8 mouse cellular contexts compared by ENCODE assay signal in genomic region chr2:121832484-121832894, GRCm38 (mm10). TPM values are rescaled to one million over a fixed set of nuclear protein-coding genes. Genes with fewer than 3 reads are reported as not detected.
DNase-seq lines count a peak whose midpoint lies in the region; ATAC-seq and TF ChIP-seq lines count a peak whose summit lies in the region.

No protein-coding gene starts in this region.

- H3K27ac ChIP-seq in cerebellum, adult 2 months (ENCODE audit: insufficient read depth, low read length) = no peak overlapping the region
- no peak overlapping the region for H3K27ac ChIP-seq in limb, embryonic 14.5 days (replicated peaks; ENCODE audit: low read depth, low read length)
- no peak overlapping the region for H3K27ac ChIP-seq in neural tube, embryonic 11.5 days (ENCODE audit: low read depth, low read length)

- 2% methylated on average over 5 of the region's 5 CpGs for WGBS in cerebellum, adult 2 months
- 9% methylated on average over 5 of the region's 5 CpGs for WGBS in limb, embryonic 14.5 days
- WGBS in neural tube, embryonic 11.5 days = 11% methylated on average over 5 of the region's 5 CpGs

- no peak overlapping the region for H3K9ac ChIP-seq in limb, embryonic 14.5 days (ENCODE audit: low read depth, low read length, severe bottlenecking)
- no peak overlapping the region for H3K9ac ChIP-seq in neural tube, embryonic 11.5 days (ENCODE audit: low read length)

- H3K36me3 ChIP-seq in limb, embryonic 14.5 days (ENCODE audit: control insufficient read depth, insufficient read depth, low read length) = no peaks in the 10 kb centered on the region
- no peaks in the 10 kb centered on the region for H3K36me3 ChIP-seq in neural tube, embryonic 11.5 days (ENCODE audit: control insufficient read depth, insufficient read depth, low read length)

- H3K27me3 ChIP-seq in cerebellum, adult 2 months (ENCODE audit: control insufficient read depth, insufficient read depth, low read length) = no peaks in the 10 kb centered on the region
- H3K27me3 ChIP-seq in limb, embryonic 14.5 days (ENCODE audit: control insufficient read depth, insufficient read depth, low read length) = no peaks in the 10 kb centered on the region
- no peaks in the 10 kb centered on the region for H3K27me3 ChIP-seq in neural tube, embryonic 11.5 days (ENCODE audit: control insufficient read depth, insufficient read depth, low read length)

- no peaks in the 10 kb centered on the region for H3K4me1 ChIP-seq in cerebellum, adult 2 months (ENCODE audit: control insufficient read depth, insufficient read depth, low read length)
- H3K4me1 ChIP-seq in limb, embryonic 14.5 days (ENCODE audit: control insufficient read depth, insufficient read depth, low read length) = no peaks in the 10 kb centered on the region
- H3K4me1 ChIP-seq in neural tube, embryonic 11.5 days (ENCODE audit: control insufficient read depth, insufficient read depth, low read length) = no peaks in the 10 kb centered on the region

- 0 out of 2 replicates have a peak, but pooled peaks have one; percentile 50 for ATAC-seq in limb, embryonic 14.5 days (ENCODE audit: low FRiP score, low read depth)
- ATAC-seq in neural tube, embryonic 11.5 days (ENCODE audit: insufficient read depth, low FRiP score, low TSS enrichment) = peak; percentile 38; the same call in 1 of the 2 replicates

- no peaks in the 10 kb centered on the region for H3K9me3 ChIP-seq in limb, embryonic 14.5 days (ENCODE audit: control insufficient read depth, low read length)
- H3K9me3 ChIP-seq in neural tube, embryonic 11.5 days (ENCODE audit: control insufficient read depth, low read length) = no peaks in the 10 kb centered on the region

- no peak overlapping the region for H3K4me2 ChIP-seq in limb, embryonic 14.5 days (replicated peaks; ENCODE audit: low read depth, low read length, severe bottlenecking)
- H3K4me2 ChIP-seq in neural tube, embryonic 11.5 days (ENCODE audit: low read depth) = no peak overlapping the region

- no peak for TF ChIP-seq POLR2A in cerebellum, adult 2 months (IDR thresholded peaks at IDR 0.05; ENCODE audit: borderline replicate concordance, insufficient read depth, low read length)
- no peak for TF ChIP-seq POLR2A in limb, embryonic 14.5 days (IDR thresholded peaks at IDR 0.05; ENCODE audit: borderline replicate concordance, extremely low read depth, insufficient read depth, insufficient read length)

- DNase-seq in urinary bladder, adult 18-20 months (ENCODE audit: low spot score in 2 of 2) = peak; percentile 10 to 18
- DNase-seq in urinary bladder, postnatal 10 days (ENCODE audit: low spot score) = no peak
- DNase-seq in cerebellum, adult 2 months = peak; percentile 59 to 67
- peak; percentile 19 to 26 for DNase-seq in frontal cortex, postnatal 14 days (ENCODE audit: low spot score in 2 of 2)
- DNase-seq in hindlimb bud, embryonic 11.5 days (ENCODE audit: extremely low spot score, low read depth, low spot score) = peak; percentile 44
- DNase-seq in limb, embryonic 14.5 days (ENCODE audit: low spot score) = peak; percentile 15
- DNase-seq in neural tube, embryonic 11.5 days (ENCODE audit: low spot score) = peak; percentile 74
- peak; percentile 6 to 15 for DNase-seq in thymus, postnatal 36 days

- no peak overlapping the region for H3K4me3 ChIP-seq in cerebellum, adult 2 months (replicated peaks; ENCODE audit: insufficient read depth, low read depth, low read length)
- H3K4me3 ChIP-seq in limb, embryonic 14.5 days (replicated peaks; ENCODE audit: low read length) = no peak overlapping the region
- no peak overlapping the region for H3K4me3 ChIP-seq in neural tube, embryonic 11.5 days (ENCODE audit: low read depth, low read length)

- peak; percentile 92 for TF ChIP-seq CTCF in cerebellum, adult 2 months (IDR thresholded peaks at IDR 0.05; ENCODE audit: borderline replicate concordance, insufficient read depth, low read depth, low read length)

RNA-seq across cellular contexts. Expression of gene Frmd5, which starts 25.6 kb away (rescaled TPM):
- polyA plus RNA-seq in cerebellum, adult 2 months (2012; rRNA removed) = 53.8 and 55.8 TPM in 2 replicates
- 1.8 and 2.2 TPM in 2 replicates for polyA plus RNA-seq in limb, embryonic 14.5 days (2012; rRNA removed)
- polyA plus RNA-seq in limb, embryonic 14.5 days (2014; fragmentation: Nextera tagmentation; extraction: Ambion mirVana) = 0.78 and 1.3 TPM in 2 replicates
- 14.7 and 18.0 TPM in 2 replicates for polyA plus RNA-seq in neural tube, embryonic 11.5 days (2014; fragmentation: Nextera tagmentation; extraction: Ambion mirVana)

RNA-seq across cellular contexts. Expression of gene Casc4, which starts 34.3 kb away (rescaled TPM):
- 34.9 and 36.3 TPM in 2 replicates for polyA plus RNA-seq in cerebellum, adult 2 months (2012; rRNA removed)
- 23.9 and 24.9 TPM in 2 replicates for polyA plus RNA-seq in limb, embryonic 14.5 days (2012; rRNA removed)
- 22.7 and 23.4 TPM in 2 replicates for polyA plus RNA-seq in limb, embryonic 14.5 days (2014; fragmentation: Nextera tagmentation; extraction: Ambion mirVana)
- 25.3 and 27.8 TPM in 2 replicates for polyA plus RNA-seq in neural tube, embryonic 11.5 days (2014; fragmentation: Nextera tagmentation; extraction: Ambion mirVana)
